Mouse (Mus musculus): ENCODE results near the gene Clic3. TPM values are rescaled to one million over a fixed set of nuclear protein-coding genes. Genes with fewer than 3 reads are reported as not detected.
A peak's percentile ranks its signal among the peaks of the same experiment; 100 is the strongest.

Clic3 gene
- total and polyA plus RNA-seq, 3 experiments = 0.30 to 0.71 TPM; not detected in 1

DNA sequence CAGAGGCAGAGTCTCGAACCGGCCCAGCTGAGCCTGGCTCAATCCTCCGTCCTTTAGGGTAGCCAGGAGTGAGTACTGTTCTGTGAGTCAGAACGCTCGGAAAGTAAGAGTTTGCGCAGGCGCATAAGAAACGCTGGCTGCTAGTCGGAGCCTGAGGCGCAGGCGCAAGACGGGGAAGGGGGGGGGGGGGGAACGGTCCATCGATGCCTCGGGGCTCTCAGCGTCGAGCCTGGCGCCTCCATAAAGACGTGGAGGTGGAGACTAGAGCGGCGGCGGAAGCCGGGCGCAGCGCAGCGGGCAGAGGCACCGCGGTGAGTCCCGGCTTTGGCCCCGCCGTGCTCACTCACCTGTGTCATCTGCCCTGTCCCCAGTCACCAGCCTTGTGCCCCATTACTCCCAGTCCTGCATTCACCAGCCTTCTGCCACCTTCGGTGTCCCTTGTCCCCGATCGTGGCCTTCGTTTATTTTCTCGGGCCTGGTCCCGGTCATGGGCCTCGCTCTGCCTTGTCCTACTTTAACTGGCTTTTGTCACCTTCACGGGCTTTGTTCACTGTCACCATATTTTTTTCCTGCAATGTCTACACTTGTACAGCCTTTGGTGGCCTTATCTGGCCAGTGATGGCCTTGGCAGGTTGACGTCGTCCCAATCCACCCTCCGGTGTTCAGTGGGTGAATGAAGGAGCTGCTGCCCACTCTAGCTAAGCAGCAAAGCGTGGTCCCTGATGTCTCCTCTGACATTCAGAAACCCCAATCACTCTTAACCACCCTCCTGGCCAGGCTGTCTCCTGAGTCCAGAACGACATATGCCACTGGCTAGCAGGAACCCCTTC is 44.2 kb downstream of the Clic3 start, which contains the start of gene Fbxw5 (continued):
- peak; percentile 97 for TF ChIP-seq SIN3A (IDR thresholded peaks at IDR 0.05; ENCODE audit: low read length)
- TF ChIP-seq ZKSCAN1 (IDR thresholded peaks at IDR 0.05; ENCODE audit: borderline replicate concordance, low read depth, low read length) = no peak
- 0 out of 2 replicates have a peak, but pooled peaks have one; percentile 56 for TF ChIP-seq MAX (IDR thresholded peaks at IDR 0.05; ENCODE audit: low read length)
- peak; percentile 76 for TF ChIP-seq IRF4 (IDR thresholded peaks at IDR 0.05; ENCODE audit: low read depth, low read length)
- TF ChIP-seq USF1 (IDR thresholded peaks at IDR 0.05; ENCODE audit: low read depth, low read length) = no peak
- peak; percentile 36; the same call in 1 of the 2 replicates for TF ChIP-seq MEF2A (IDR thresholded peaks at IDR 0.05; ENCODE audit: borderline replicate concordance, low read depth, low read length)
- TF ChIP-seq EP300 (IDR thresholded peaks at IDR 0.05; ENCODE audit: low read length) = no peak
- TF ChIP-seq UBTF (IDR thresholded peaks at IDR 0.05; ENCODE audit: low read depth, low read length) = 0 out of 2 replicates have a peak, but pooled peaks have one; percentile 28
- 0 out of 2 replicates have a peak, but pooled peaks have one; percentile 28 for TF ChIP-seq MYC (IDR thresholded peaks at IDR 0.05; ENCODE audit: low read depth, low read length)
- no peak for TF ChIP-seq JUND (conservative IDR thresholded peaks at IDR 0.05; ENCODE audit: low read depth, low read length)
- peak; percentile 94 for TF ChIP-seq MAZ (IDR thresholded peaks at IDR 0.05; ENCODE audit: low read depth, low read length)
- no peak; the same call in 1 of the 2 replicates for TF ChIP-seq GABPA (IDR thresholded peaks at IDR 0.05; ENCODE audit: insufficient replicate concordance, low read depth, low read length)
- no peak for TF ChIP-seq ETS1 (conservative IDR thresholded peaks at IDR 0.05; ENCODE audit: low read depth, low read length)

DNA sequence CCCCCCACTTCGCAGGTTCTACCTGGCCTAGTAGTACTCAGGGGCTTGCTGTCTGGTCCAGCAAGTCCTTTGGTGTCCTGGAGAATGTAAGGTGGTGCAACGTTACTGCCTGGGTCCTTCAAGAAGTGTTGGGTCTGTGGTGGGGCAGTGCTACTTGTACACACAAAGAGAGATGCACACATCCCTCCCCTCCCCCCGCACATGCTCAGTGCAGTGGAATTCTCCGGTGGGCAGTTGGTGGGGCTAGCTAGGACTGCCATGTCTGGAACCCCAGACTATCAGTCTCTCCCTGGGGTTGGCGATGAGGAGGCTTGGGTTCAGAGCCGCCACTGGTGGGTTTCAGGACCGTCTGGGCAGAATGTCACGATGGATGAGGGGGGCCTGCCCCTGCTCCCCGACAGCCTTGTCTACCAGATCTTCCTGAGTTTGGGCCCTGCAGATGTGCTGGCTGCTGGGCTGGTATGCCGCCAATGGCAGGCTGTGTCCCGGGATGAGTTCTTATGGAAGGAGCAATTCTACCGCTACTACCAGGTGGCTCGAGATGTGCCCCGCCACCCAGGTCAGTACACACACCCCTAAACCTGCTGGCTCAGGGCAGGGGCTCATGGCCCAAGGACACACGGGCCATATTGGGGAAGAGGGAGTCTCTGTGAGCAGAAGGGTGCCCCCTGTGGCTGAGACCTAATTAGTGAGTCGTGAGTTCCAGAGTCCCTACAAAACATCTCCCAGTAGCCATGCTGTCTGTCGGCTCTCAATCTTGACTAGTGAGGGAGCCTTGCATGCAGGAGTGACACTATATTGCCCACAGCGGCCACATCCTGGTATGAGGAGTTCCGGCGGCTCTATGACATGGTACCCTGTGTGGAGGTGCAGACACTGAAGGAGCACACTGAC is 45.2 kb downstream of the Clic3 start, which contains the start of gene C8g:
Gene C8g (minus strand): TSS at position 127 of the 894 bp plus-strand sequence.
- DNase-seq (ENCODE audit: extremely low read depth) = peak; percentile 28

More for the DNA sequence above, 45.2 kb downstream of the Clic3 start, which contains the start of gene C8g:
- peak within 1 kb of the TSS; percentile 51 for H3K27ac ChIP-seq (ENCODE audit: insufficient read depth, low read depth)
- peak within 1 kb of the TSS; percentile 70 to 99 (median 93) for H3K4me3 ChIP-seq (replicated peaks in 1 of 3; ENCODE audit: low read depth in 2 of 3, low read length in 2 of 3, poor library complexity in 1 of 3)
- TF ChIP-seq BHLHE40 (IDR thresholded peaks at IDR 0.05; ENCODE audit: low read depth, low read length) = no peak
- TF ChIP-seq PAX5 (IDR thresholded peaks at IDR 0.05; ENCODE audit: low read length) = no peak
- TF ChIP-seq USF2 (conservative IDR thresholded peaks at IDR 0.05; ENCODE audit: low read depth, low read length) = no peak
- TF ChIP-seq UBTF (IDR thresholded peaks at IDR 0.05; ENCODE audit: low read depth, low read length) = no peak
- no peak for TF ChIP-seq SIN3A (IDR thresholded peaks at IDR 0.05; ENCODE audit: low read length)
- TF ChIP-seq CHD2 (IDR thresholded peaks at IDR 0.05; ENCODE audit: low read length) = no peak
- no peak for TF ChIP-seq SMC3 (IDR thresholded peaks at IDR 0.05; ENCODE audit: low read depth, low read length)
- no peak for TF ChIP-seq ZKSCAN1 (IDR thresholded peaks at IDR 0.05; ENCODE audit: borderline replicate concordance, low read depth, low read length)
- TF ChIP-seq USF1 (IDR thresholded peaks at IDR 0.05; ENCODE audit: low read depth, low read length) = no peak
- TF ChIP-seq CTCF (conservative IDR thresholded peaks at IDR 0.05 in 1 of 2, IDR thresholded peaks at IDR 0.05 in 1 of 2; ENCODE audit: low read depth in 2 of 2, low read length in 2 of 2) = peak in 1 of 2 experiments; percentile 34; a peak in 2 of 4 replicates
- peak; percentile 48; the same call in 1 of the 2 replicates for TF ChIP-seq NRF1 (IDR thresholded peaks at IDR 0.05; ENCODE audit: low read depth, low read length)
- no peaks in the 10 kb centered on the region for H3K27me3 ChIP-seq (replicated peaks)
- H3K4me1 ChIP-seq (ENCODE audit: control insufficient read depth in 1 of 2, insufficient read depth in 2 of 2) = peaks cover 15 to 40% of the 10 kb centered on the region in 2 experiments
- dilution Hi-C loops (cut with MboI; ENCODE audit: extremely low pct_ligation_motif_present, extremely low pct_unique_long_range_greater_than_20kb, low sequenced_read_pairs) (no loop called here), in situ Hi-C loops (cut with MboI; ENCODE audit: low pct_ligation_motif_present, low pct_unique_long_range_greater_than_20kb, low sequenced_read_pairs) (no loop called here)
- no peaks in the 10 kb centered on the region for H3K9me3 ChIP-seq (replicated peaks; ENCODE audit: low read length)
- H3K36me3 ChIP-seq (replicated peaks in 1 of 2; ENCODE audit: control insufficient read depth in 1 of 2, insufficient read depth in 1 of 2, low read length in 1 of 2) = peaks cover 32 to 47% of the 10 kb centered on the region in 2 experiments
- peak within 1 kb of the TSS; percentile 92 for H3K9ac ChIP-seq (ENCODE audit: insufficient read depth, low read depth)
- peak within 1 kb of the TSS; percentile 68 for H3K4me2 ChIP-seq (ENCODE audit: insufficient read depth, low read depth, poor library complexity, severe bottlenecking)
- H3K79me2 ChIP-seq (replicated peaks; ENCODE audit: control insufficient read depth, extremely low read depth, insufficient read depth, poor library complexity, severe bottlenecking) = peaks cover 8% of the 10 kb centered on the region; the same call in 1 of the 2 replicates

All from CH12.LX (cell line).